Comparison of ENCODE assay signal across 14 mouse cellular contexts in genomic region chr14:7899986-7900385, GRCm38 (mm10). TPM values are rescaled to one million over a fixed set of nuclear protein-coding genes. Genes with fewer than 3 reads are reported as not detected.
DNase-seq lines count a peak whose midpoint lies in the region; ATAC-seq and TF ChIP-seq lines count a peak whose summit lies in the region.
"Had no signal": no experiment of that assay in that cellular context is flagged by ENCODE, and none has a peak within 500 bp of the region (broad histone marks: within the 10 kb centered on the region; RNA-seq: fewer than 3 reads in every experiment).

No protein-coding gene starts in this region.

- H3K9me3 ChIP-seq in heart, embryonic 10.5 days = no peaks in the 10 kb centered on the region
- no peaks in the 10 kb centered on the region for H3K9me3 ChIP-seq in intestine, embryonic 15.5 days
- H3K9me3 ChIP-seq in neural tube, embryonic 14.5 days (ENCODE audit: control insufficient read depth, low read length) = no peaks in the 10 kb centered on the region
- H3K9me3 ChIP-seq: midbrain, embryonic 15.5 days had no signal

- H3K36me3 ChIP-seq in heart, embryonic 10.5 days = peaks cover 49% of the 10 kb centered on the region
- H3K36me3 ChIP-seq in intestine, embryonic 15.5 days = peaks cover 10% of the 10 kb centered on the region
- peaks cover 11% of the 10 kb centered on the region for H3K36me3 ChIP-seq in neural tube, embryonic 14.5 days (ENCODE audit: control insufficient read depth, insufficient read depth, low read length)

- H3K4me2 ChIP-seq in intestine, embryonic 15.5 days (replicated peaks) = peak overlapping the region; percentile 15; the same call in 1 of the 2 replicates
- no peak overlapping the region for H3K4me2 ChIP-seq in neural tube, embryonic 14.5 days (ENCODE audit: low read depth, low read length)
- H3K4me2 ChIP-seq: liver, embryonic 11.5 days; midbrain, embryonic 15.5 days had no signal

- peaks cover 17% of the 10 kb centered on the region for H3K4me1 ChIP-seq in heart, embryonic 10.5 days
- peaks cover 11% of the 10 kb centered on the region for H3K4me1 ChIP-seq in intestine, embryonic 15.5 days (replicated peaks)
- H3K4me1 ChIP-seq in neural tube, embryonic 14.5 days (ENCODE audit: control insufficient read depth, insufficient read depth, low read length) = peaks cover 16% of the 10 kb centered on the region; the same call in 1 of the 2 replicates
- H3K4me1 ChIP-seq: midbrain, embryonic 15.5 days had no signal

- no peak overlapping the region for H3K4me3 ChIP-seq in heart, embryonic 10.5 days
- no peak overlapping the region for H3K4me3 ChIP-seq in left cerebral cortex, adult 2 months
- H3K4me3 ChIP-seq in intestine, embryonic 15.5 days (replicated peaks) = no peak overlapping the region
- H3K4me3 ChIP-seq in neural tube, embryonic 14.5 days (ENCODE audit: low read depth, low read length) = no peak overlapping the region
- H3K4me3 ChIP-seq: layer of hippocampus, adult 2 months; midbrain, embryonic 15.5 days had no signal

- no peaks in the 10 kb centered on the region for H3K27me3 ChIP-seq in heart, embryonic 10.5 days (ENCODE audit: insufficient read depth, poor library complexity, severe bottlenecking)
- H3K27me3 ChIP-seq in intestine, embryonic 15.5 days (replicated peaks) = no peaks in the 10 kb centered on the region
- H3K27me3 ChIP-seq in neural tube, embryonic 14.5 days (ENCODE audit: control insufficient read depth, insufficient read depth, low read length) = no peaks in the 10 kb centered on the region
- H3K27me3 ChIP-seq: midbrain, embryonic 15.5 days had no signal

- H3K9ac ChIP-seq in intestine, embryonic 15.5 days = no peak overlapping the region
- H3K9ac ChIP-seq in neural tube, embryonic 14.5 days (replicated peaks; ENCODE audit: low read depth, low read length) = no peak overlapping the region
- H3K9ac ChIP-seq: midbrain, embryonic 15.5 days had no signal

- 0 out of 2 replicates have a peak overlapping the region, but pooled peaks have one; percentile 53 for H3K27ac ChIP-seq in heart, embryonic 10.5 days
- H3K27ac ChIP-seq in left cerebral cortex, adult 2 months = peak overlapping the region; percentile 63
- peak overlapping the region; percentile 81 for H3K27ac ChIP-seq in intestine, embryonic 15.5 days
- H3K27ac ChIP-seq in neural tube, embryonic 14.5 days (ENCODE audit: low read depth, low read length) = peak overlapping the region; percentile 58; the same call in 1 of the 2 replicates
- H3K27ac ChIP-seq: midbrain, embryonic 15.5 days had no signal

- intact Hi-C loops in left cerebral cortex, adult 2 months (cut with DNase I) = loop anchor here (5.0 kb wide), 1 partner anchor 102 kb away; the partner anchor contains the start of gene Abhd6
- intact Hi-C loops in left cerebral cortex, postnatal 4 days (cut with DNase I) = no loop called here

- no peak for DNase-seq in heart, embryonic 10.5 days (ENCODE audit: low spot score)
- no peak for DNase-seq in heart, postnatal 4 days
- no peak for DNase-seq in left cerebral cortex, adult 2 months (ENCODE audit: extremely low spot score in 1 of 2, low spot score in 2 of 2)
- DNase-seq in left cerebral cortex, postnatal 4 days = no peak
- no peak for DNase-seq in spleen, adult 12 weeks (ENCODE audit: low spot score)
- no peak for DNase-seq in layer of hippocampus, adult 18-20 months (ENCODE audit: low spot score in 2 of 2)
- DNase-seq: B cell, adult 2 months; cerebellum, adult 18-20 months had no signal

- 66% methylated on average over 3 of the region's 3 CpGs for WGBS in heart, embryonic 10.5 days
- WGBS in intestine, embryonic 15.5 days = 34% methylated on average over 3 of the region's 3 CpGs
- WGBS in neural tube, embryonic 14.5 days = 75% methylated on average over 3 of the region's 3 CpGs

- no peak for TF ChIP-seq CTCF in left cerebral cortex, adult 2 months (IDR thresholded peaks at IDR 0.05)

- peak; percentile 54 for ATAC-seq in intestine, embryonic 15.5 days
- ATAC-seq in neural tube, embryonic 14.5 days (ENCODE audit: low read depth) = no peak
- ATAC-seq: midbrain, embryonic 15.5 days had no signal

RNA-seq across cellular contexts. Expression of gene Gm45521, which starts 57.1 kb away (rescaled TPM):
- polyA plus RNA-seq in heart, embryonic 10.5 days (2016; fragmentation: Nextera tagmentation; extraction: Ambion mirVana) = 0.20 and 0.59 TPM in 2 replicates
- total RNA-seq in heart, postnatal 4 days (2021) = not detected
- total RNA-seq in left cerebral cortex, adult 2 months (2021) = not detected
- total RNA-seq in left cerebral cortex, postnatal 4 days (2021) = not detected
- not detected in 2 replicates for polyA plus RNA-seq in intestine, embryonic 15.5 days (2015; fragmentation: Nextera tagmentation; extraction: Ambion mirVana)
- polyA plus RNA-seq in neural tube, embryonic 14.5 days (2014; fragmentation: Nextera tagmentation; extraction: Ambion mirVana) = not detected in 2 replicates
- not detected for total RNA-seq in layer of hippocampus, adult 18-20 months (2021)
- total RNA-seq: adrenal gland, postnatal 14 days; layer of hippocampus, adult 2 months had no signal
- polyA plus RNA-seq: liver, embryonic 11.5 days had no signal
